Mouse (Mus musculus) limb, embryonic 12.5 days (tissue): ENCODE results near the gene Eef1e1. TPM values are rescaled to one million over a fixed set of nuclear protein-coding genes. Genes with fewer than 3 reads are reported as not detected.
"Not testable (repeated sequence)": the region's sequence is repeated elsewhere in the genome, so short reads cannot be mapped to it uniquely, and the experiment has no call there.

ENCODE experiments used
- ATAC-seq: fragments of 200-750 bp; cut with Nextera tagmentation; 2 replicates; pipeline ENCODE4 v1.8.0; 2017; ENCODE audit warnings: low read depth, moderate TSS enrichment; ENCODE audit not compliant: insufficient number of reproducible peaks, insufficient read depth, low FRiP score, low TSS enrichment
- H3K27ac ChIP-seq: fragments of 300-500 bp; sonication (generic); 2 replicates; pipeline ENCODE4 v1.5.1; 2016; ENCODE audit warnings: mild to moderate bottlenecking, moderate library complexity
- H3K27me3 ChIP-seq: fragments of 300-500 bp; sonication (generic); 2 replicates; pipeline ENCODE4 v1.6.1; 2016; ENCODE audit warnings: mild to moderate bottlenecking, moderate library complexity
- H3K36me3 ChIP-seq: fragments of 300-500 bp; sonication (generic); 2 replicates; pipeline ENCODE4 v1.6.1; 2016; ENCODE audit warnings: mild to moderate bottlenecking, moderate library complexity
- H3K4me1 ChIP-seq: fragments of 300-500 bp; sonication (generic); replicated peaks from 2 replicates; pipeline ENCODE4 v1.6.1; 2016
- H3K4me2 ChIP-seq: fragments of 300-500 bp; sonication (generic); 2 replicates; pipeline ENCODE4 v1.6.1; 2016; ENCODE audit warnings: mild to moderate bottlenecking, moderate library complexity
- H3K4me3 ChIP-seq: fragments of 300-500 bp; sonication (generic); replicated peaks from 2 replicates; pipeline ENCODE4 v1.5.1; 2016; ENCODE audit warnings: mild to moderate bottlenecking
- H3K9ac ChIP-seq: fragments of 300-500 bp; sonication (generic); replicated peaks from 2 replicates; pipeline ENCODE4 v1.6.1; 2016; ENCODE audit warnings: mild to moderate bottlenecking, moderate library complexity
- H3K9me3 ChIP-seq: fragments of 300-500 bp; sonication (generic); 2 replicates; pipeline ENCODE4 v1.6.1; 2016; ENCODE audit warnings: mild to moderate bottlenecking, moderate library complexity
- WGBS: fragments of 180-500 bp; shearing (Covaris S2); methylation state at CpG from one replicate; pipeline ENCODE4 v1.1.7; 2016; 5-methylcytosine and 5-hydroxymethylcytosine counted together
- polyA plus RNA-seq: library from polyadenylated mRNA; unstranded; fragments of >200 nt; fragmentation: Nextera tagmentation; extraction: Ambion mirVana; gene quantifications from 2 replicates; pipeline ENCODE4 v1.2.1, GENCODE M21; 2016

Eef1e1 gene
- polyA plus RNA-seq, 1 experiment from 2014 or later = 47.3 TPM

GRCm38 (mm10) chr13:38624292-38624902 lies 34.5 kb downstream of the Eef1e1 start:
- H3K36me3 ChIP-seq = peaks cover 16% of the 10 kb centered on the region; the same call in 1 of the 2 replicates
- 86% methylated on average over 8 of the region's 8 CpGs for WGBS
- H3K27me3 ChIP-seq = no peaks in the 10 kb centered on the region
- no peak overlapping the region for H3K9ac ChIP-seq
- ATAC-seq = no peak
- no peak overlapping the region for H3K27ac ChIP-seq
- H3K4me1 ChIP-seq = no peaks in the 10 kb centered on the region
- no peak overlapping the region for H3K4me3 ChIP-seq
- no peak overlapping the region for H3K4me2 ChIP-seq
- no peaks in the 10 kb centered on the region for H3K9me3 ChIP-seq

- no peaks in the 10 kb centered on the region for H3K4me1 ChIP-seq
- no peak overlapping the region for H3K4me2 ChIP-seq
- H3K36me3 ChIP-seq = peaks cover 14% of the 10 kb centered on the region; the same call in 1 of the 2 replicates
- no peak overlapping the region for H3K4me3 ChIP-seq
- 81% methylated on average over 5 of the region's 5 CpGs for WGBS
- H3K9me3 ChIP-seq = no peaks in the 10 kb centered on the region
- H3K27ac ChIP-seq = no peak overlapping the region
- H3K9ac ChIP-seq = no peak overlapping the region
- H3K27me3 ChIP-seq = no peaks in the 10 kb centered on the region
- ATAC-seq = no peak
These were observed 35.6 kb downstream of the Eef1e1 start for GRCm38 (mm10) chr13:38623296-38623695.

- WGBS = 72% methylated on average over 4 of the region's 4 CpGs
- not testable (repeated sequence) for H3K9ac ChIP-seq, H3K4me3 ChIP-seq, H3K27ac ChIP-seq, H3K27me3 ChIP-seq, H3K9me3 ChIP-seq, ATAC-seq, H3K4me1 ChIP-seq, H3K4me2 ChIP-seq
- H3K36me3 ChIP-seq = peaks cover 19% of the 10 kb centered on the region; the same call in 1 of the 2 replicates
These were observed 40.7 kb downstream of the Eef1e1 start for GRCm38 (mm10) chr13:38618001-38618630.

DNA sequence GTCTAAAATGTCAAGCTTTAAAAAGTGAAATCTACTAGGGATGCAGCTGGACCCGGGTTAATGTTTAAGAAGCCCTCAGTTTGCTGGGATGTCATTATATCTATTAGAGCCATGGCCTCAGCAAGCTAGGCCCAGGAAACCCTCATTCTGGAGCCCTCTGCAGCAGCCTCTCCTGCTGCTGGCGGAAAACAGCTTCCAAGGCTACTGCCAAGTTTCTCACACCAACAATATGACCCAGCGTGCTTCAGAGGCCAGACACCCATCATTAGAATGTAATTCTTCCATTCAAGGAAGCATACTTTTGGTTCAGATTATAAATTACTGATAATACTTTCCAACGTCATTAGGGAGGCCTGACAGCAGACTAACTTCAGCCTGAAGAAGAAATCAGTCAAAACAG lies 42.0 kb downstream of the Eef1e1 start:
- H3K9ac ChIP-seq = no peak overlapping the region
- H3K36me3 ChIP-seq = peaks cover 30% of the 10 kb centered on the region
- no peaks in the 10 kb centered on the region for H3K4me1 ChIP-seq
- no peaks in the 10 kb centered on the region for H3K27me3 ChIP-seq
- 0 out of 2 replicates have a peak, but pooled peaks cover 6% of the 10 kb centered on the region for H3K9me3 ChIP-seq
- H3K4me3 ChIP-seq = no peak overlapping the region
- ATAC-seq = no peak
- no peak overlapping the region for H3K27ac ChIP-seq
- no peak overlapping the region for H3K4me2 ChIP-seq
- WGBS = 83% methylated on average over 4 of the region's 4 CpGs

GRCm38 (mm10) chr13:38615656-38616055 lies 43.2 kb downstream of the Eef1e1 start:
- Histone ChIP-seq H3K9ac (no peak overlapping the region), H3K4me2 (no peak overlapping the region), H3K36me3 (peaks cover 37% of the 10 kb centered on the region), H3K27ac (no peak overlapping the region), H3K4me1 (no peaks in the 10 kb centered on the region), H3K9me3 (0 out of 2 replicates have a peak, but pooled peaks cover 6% of the 10 kb centered on the region), H3K4me3 (no peak overlapping the region), H3K27me3 (no peaks in the 10 kb centered on the region)
- ATAC-seq = no peak
- WGBS = 87% methylated on average over 5 of the region's 5 CpGs

GRCm38 (mm10) chr13:38614298-38614697 lies 44.6 kb downstream of the Eef1e1 start:
- H3K4me1 ChIP-seq = no peaks in the 10 kb centered on the region
- H3K9ac ChIP-seq = no peak overlapping the region
- ATAC-seq = no peak
- 74% methylated on average over 5 of the region's 5 CpGs for WGBS
- H3K36me3 ChIP-seq = peaks cover 43% of the 10 kb centered on the region
- no peak overlapping the region for H3K27ac ChIP-seq
- no peak overlapping the region for H3K4me3 ChIP-seq
- H3K27me3 ChIP-seq = no peaks in the 10 kb centered on the region
- 0 out of 2 replicates have a peak, but pooled peaks cover 6% of the 10 kb centered on the region for H3K9me3 ChIP-seq
- no peak overlapping the region for H3K4me2 ChIP-seq

- H3K9ac ChIP-seq = no peak overlapping the region
These were observed 45.3 kb downstream of the Eef1e1 start for GRCm38 (mm10) chr13:38613583-38613982.

GRCm38 (mm10) chr13:38612608-38613007 lies 46.2 kb downstream of the Eef1e1 start:
- no peaks in the 10 kb centered on the region for H3K27me3 ChIP-seq
- 0 out of 2 replicates have a peak, but pooled peaks cover 6% of the 10 kb centered on the region for H3K9me3 ChIP-seq
- H3K36me3 ChIP-seq = peaks cover 43% of the 10 kb centered on the region
- ATAC-seq = no peak
- no peak overlapping the region for H3K4me2 ChIP-seq
- H3K4me1 ChIP-seq = no peaks in the 10 kb centered on the region
- H3K4me3 ChIP-seq = no peak overlapping the region
- 85% methylated on average over 9 of the region's 9 CpGs for WGBS
- no peak overlapping the region for H3K27ac ChIP-seq
- no peak overlapping the region for H3K9ac ChIP-seq

More at GRCm38 (mm10) chr13:38613583-38613982, 45.3 kb downstream of the Eef1e1 start:
- no peak overlapping the region for H3K4me2 ChIP-seq
- WGBS = 88% methylated on average over 8 of the region's 8 CpGs
- no peaks in the 10 kb centered on the region for H3K27me3 ChIP-seq
- H3K4me3 ChIP-seq = no peak overlapping the region
- no peak for ATAC-seq
- no peaks in the 10 kb centered on the region for H3K4me1 ChIP-seq
- H3K9me3 ChIP-seq = 0 out of 2 replicates have a peak, but pooled peaks cover 6% of the 10 kb centered on the region
- peaks cover 43% of the 10 kb centered on the region for H3K36me3 ChIP-seq
- no peak overlapping the region for H3K27ac ChIP-seq

GRCm38 (mm10) chr13:38612179-38612578 lies 46.7 kb downstream of the Eef1e1 start:
- Histone ChIP-seq H3K27me3 (no peaks in the 10 kb centered on the region), H3K9ac (no peak overlapping the region), H3K4me3 (no peak overlapping the region), H3K9me3 (0 out of 2 replicates have a peak, but pooled peaks cover 6% of the 10 kb centered on the region), H3K4me1 (no peaks in the 10 kb centered on the region), H3K27ac (no peak overlapping the region), H3K4me2 (no peak overlapping the region), H3K36me3 (peaks cover 42% of the 10 kb centered on the region)
- no peak for ATAC-seq
- 93% methylated on average over 4 of the region's 4 CpGs for WGBS

GRCm38 (mm10) chr13:38610336-38610735 lies 48.5 kb downstream of the Eef1e1 start:
- Histone ChIP-seq H3K9me3 (0 out of 2 replicates have a peak, but pooled peaks cover 6% of the 10 kb centered on the region), H3K36me3 (peaks cover 33% of the 10 kb centered on the region), H3K9ac (no peak overlapping the region), H3K27me3 (no peaks in the 10 kb centered on the region), H3K4me2 (no peak overlapping the region), H3K4me3 (no peak overlapping the region), H3K4me1 (no peaks in the 10 kb centered on the region), H3K27ac (no peak overlapping the region)
- no peak for ATAC-seq
- WGBS = 86% methylated on average over 6 of the region's 6 CpGs

DNA sequence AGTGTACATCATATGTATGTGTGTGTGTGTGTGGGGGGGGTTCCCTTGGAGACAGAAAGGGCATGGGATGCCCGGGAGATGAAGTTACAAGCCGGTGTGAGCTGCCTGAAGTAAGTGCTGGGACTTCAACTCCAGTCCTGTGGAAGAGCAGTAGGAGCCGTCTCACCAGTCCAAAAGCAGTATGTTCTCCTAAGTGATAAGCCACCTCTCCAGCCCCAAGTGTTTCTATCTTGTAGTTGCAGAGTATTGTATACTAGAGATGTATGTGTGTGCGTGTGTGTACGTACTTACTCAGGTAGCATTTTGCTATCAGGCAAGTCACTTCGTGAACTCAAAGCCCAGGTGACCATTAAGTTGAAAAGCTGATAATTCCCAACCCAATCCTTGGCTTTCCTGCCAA lies 51.7 kb downstream of the Eef1e1 start:
- Histone ChIP-seq H3K4me1 (no peaks in the 10 kb centered on the region), H3K4me3 (no peak overlapping the region), H3K27me3 (no peaks in the 10 kb centered on the region), H3K36me3 (peaks cover 38% of the 10 kb centered on the region), H3K4me2 (no peak overlapping the region), H3K9me3 (0 out of 2 replicates have a peak, but pooled peaks cover under 1% of the 10 kb centered on the region), H3K27ac (no peak overlapping the region), H3K9ac (no peak overlapping the region)
- WGBS = 89% methylated on average over 6 of the region's 6 CpGs
- ATAC-seq = no peak
